Mouse (Mus musculus) MEL (cell line): ENCODE measurements around the gene Cdh22. TPM values are rescaled to one million over a fixed set of nuclear protein-coding genes. Genes with fewer than 3 reads are reported as not detected.

Source experiments
- DNase-seq: peaks from one replicate; pipeline ENCODE4 v3.0.0; 2011; ENCODE audit warnings: low read depth, low spot score
- H3K27ac ChIP-seq: 2 replicates; pipeline ENCODE4 v1.5.1; 2012; ENCODE audit warnings: low read depth, mild to moderate bottlenecking, control low read depth, low read length, moderate library complexity; ENCODE audit not compliant: control insufficient read depth
- H3K27me3 ChIP-seq, 2 experiments: fragments of 150-350 bp in 1 of 2; sonication (generic) in 1 of 2; 2 replicates each; pipeline ENCODE4 v1.6.1; 2012; ENCODE audit warnings: low read length in 2 of 2, mild to moderate bottlenecking in 2 of 2, improper control_type of control experiment in 1 of 2, moderate library complexity in 1 of 2; ENCODE audit not compliant: insufficient read depth in 2 of 2, control insufficient read depth in 1 of 2
- H3K36me3 ChIP-seq, 2 experiments: 2 replicates each; pipeline ENCODE4 v1.6.1; 2012 to 2014; ENCODE audit warnings: low read length in 2 of 2, improper control_type of control experiment in 1 of 2, inconsistent platforms in 1 of 2, mild to moderate bottlenecking in 1 of 2; ENCODE audit not compliant: insufficient read depth in 2 of 2, control insufficient read depth in 1 of 2
- H3K4me1 ChIP-seq, 2 experiments: fragments of 150-350 bp in 1 of 2; sonication (generic) in 1 of 2; 2 replicates each; pipeline ENCODE4 v1.6.1; 2012; ENCODE audit warnings: low read length in 2 of 2, improper control_type of control experiment in 1 of 2, mild to moderate bottlenecking in 1 of 2; ENCODE audit not compliant: insufficient read depth in 2 of 2, control insufficient read depth in 1 of 2
- H3K4me3 ChIP-seq, 2 experiments: fragments of 150-350 bp in 1 of 2; sonication (generic) in 1 of 2; 2 replicates each; pipeline ENCODE4 v1.5.1; 2012; ENCODE audit warnings: low read depth in 2 of 2, low read length in 2 of 2, mild to moderate bottlenecking in 2 of 2, moderate library complexity in 2 of 2, control low read depth in 1 of 2, improper control_type of control experiment in 1 of 2; ENCODE audit not compliant: control insufficient read depth in 1 of 2, insufficient read depth in 1 of 2
- H3K79me2 ChIP-seq: 2 replicates; pipeline ENCODE4 v1.6.1; 2012; ENCODE audit warnings: mild to moderate bottlenecking, low read length, moderate library complexity; ENCODE audit not compliant: control insufficient read depth, poor library complexity, insufficient read depth
- H3K9ac ChIP-seq: 2 replicates; pipeline ENCODE4 v1.6.1; 2012; ENCODE audit warnings: low read depth, mild to moderate bottlenecking, control low read depth, low read length, moderate library complexity; ENCODE audit not compliant: control insufficient read depth, poor library complexity, severe bottlenecking
- H3K9me3 ChIP-seq: fragments of 150-350 bp; sonication (generic); replicated peaks from 2 replicates; pipeline ENCODE4 v1.6.1; 2012; ENCODE audit warnings: mild to moderate bottlenecking, low read length, improper control_type of control experiment, moderate library complexity; ENCODE audit not compliant: insufficient read depth
- BHLHE40 ChIP-seq: IDR thresholded peaks from 2 replicates; pipeline ENCODE4 v1.6.1; 2012; ENCODE audit warnings: low read depth, mild to moderate bottlenecking, inconsistent platforms, low read length, improper control_type of control experiment, borderline replicate concordance
- CHD1 ChIP-seq: IDR thresholded peaks from 2 replicates; pipeline ENCODE4 v1.6.1; 2012; ENCODE audit warnings: low read depth, mild to moderate bottlenecking, inconsistent platforms, low read length, improper control_type of control experiment
- ELF1 ChIP-seq: IDR thresholded peaks from 2 replicates; pipeline ENCODE4 v1.6.1; 2014; ENCODE audit warnings: low read depth, mild to moderate bottlenecking, inconsistent platforms, low read length, improper control_type of control experiment, moderate library complexity
- EP300 ChIP-seq, 2 experiments: IDR thresholded peaks; 2 replicates each; pipeline ENCODE4 v1.6.1; 2011; ENCODE audit warnings: improper control_type of control experiment in 2 of 2, low read length in 2 of 2, low read depth in 1 of 2, mild to moderate bottlenecking in 1 of 2
- ETS1 ChIP-seq: IDR thresholded peaks from 2 replicates; pipeline ENCODE4 v1.6.1; 2012; ENCODE audit warnings: low read depth, mild to moderate bottlenecking, inconsistent platforms, low read length, improper control_type of control experiment, moderate library complexity
- GATA1 ChIP-seq: IDR thresholded peaks from 2 replicates; pipeline ENCODE4 v1.6.1; 2011; ENCODE audit warnings: low read depth, low read length, improper control_type of control experiment
- HCFC1 ChIP-seq: IDR thresholded peaks from 2 replicates; pipeline ENCODE4 v1.6.1; 2012; ENCODE audit warnings: low read depth, mild to moderate bottlenecking, inconsistent platforms, low read length, improper control_type of control experiment, moderate library complexity
- KAT2A ChIP-seq: conservative IDR thresholded peaks from 2 replicates; pipeline ENCODE4 v1.6.1; 2012; ENCODE audit warnings: low read depth, low read length, improper control_type of control experiment, inconsistent platforms
- MEF2A ChIP-seq: IDR thresholded peaks from 2 replicates; pipeline ENCODE4 v1.6.1; 2014; ENCODE audit warnings: low read depth, mild to moderate bottlenecking, inconsistent platforms, low read length, improper control_type of control experiment; ENCODE audit not compliant: poor library complexity, insufficient replicate concordance, severe bottlenecking; ENCODE audit errors: extremely low read depth
- MXI1 ChIP-seq: IDR thresholded peaks from 2 replicates; pipeline ENCODE4 v1.6.1; 2011; ENCODE audit warnings: mild to moderate bottlenecking, low read depth, low read length, improper control_type of control experiment
- MYB ChIP-seq: IDR thresholded peaks from 2 replicates; pipeline ENCODE4 v1.6.1; 2011; ENCODE audit warnings: mild to moderate bottlenecking, low read depth, low read length, improper control_type of control experiment
- NELFE ChIP-seq: IDR thresholded peaks from 2 replicates; pipeline ENCODE4 v1.6.1; 2011; ENCODE audit warnings: low read depth, low read length, improper control_type of control experiment
- NRF1 ChIP-seq: IDR thresholded peaks from 2 replicates; pipeline ENCODE4 v1.6.1; 2014; ENCODE audit warnings: low read depth, mild to moderate bottlenecking, inconsistent platforms, low read length, improper control_type of control experiment, moderate library complexity; ENCODE audit not compliant: poor library complexity, insufficient read depth, severe bottlenecking
- POLR2A ChIP-seq, 2 experiments: IDR thresholded peaks; 2 replicates each; pipeline ENCODE4 v1.6.1; 2011 to 2012; ENCODE audit warnings: low read length in 2 of 2, mild to moderate bottlenecking in 2 of 2, control low read depth in 1 of 2, improper control_type of control experiment in 1 of 2, low read depth in 1 of 2, moderate library complexity in 1 of 2; ENCODE audit not compliant: control insufficient read depth in 1 of 2, insufficient read depth in 1 of 2, poor library complexity in 1 of 2
- POLR2AphosphoS5 ChIP-seq: IDR thresholded peaks from 2 replicates; pipeline ENCODE4 v1.6.1; 2012; ENCODE audit warnings: low read depth, borderline replicate concordance, mild to moderate bottlenecking, inconsistent platforms, low read length, moderate library complexity, mixed read lengths
- UBTF ChIP-seq: IDR thresholded peaks from 2 replicates; pipeline ENCODE4 v1.6.1; 2012; ENCODE audit warnings: low read depth, mild to moderate bottlenecking, inconsistent platforms, low read length, improper control_type of control experiment, moderate library complexity, borderline replicate concordance; ENCODE audit not compliant: insufficient read depth
- USF2 ChIP-seq, 2 experiments: IDR thresholded peaks; 2 replicates each; pipeline ENCODE4 v1.6.1; 2011 to 2012; ENCODE audit warnings: improper control_type of control experiment in 2 of 2, low read length in 2 of 2, borderline replicate concordance in 1 of 2, inconsistent platforms in 1 of 2, low read depth in 1 of 2, mild to moderate bottlenecking in 1 of 2; ENCODE audit not compliant: insufficient read depth in 1 of 2
- ZNF384 ChIP-seq: IDR thresholded peaks from 2 replicates; pipeline ENCODE4 v1.6.1; 2012; ENCODE audit warnings: low read depth, mild to moderate bottlenecking, inconsistent platforms, low read length, improper control_type of control experiment
- polyA plus RNA-seq, 2 experiments: library from polyadenylated mRNA; stranded (reverse) in 1 of 2; unstranded in 1 of 2; fragments of >175 nt in 1 of 2; fragments of >200 nt in 1 of 2; gene quantifications; 2 replicates each; pipeline versions ENCODE4 v1.2.1 to v1.2.4; 2012; ENCODE audit warnings: low replicate concordance in 2 of 2, low read depth in 1 of 2; ENCODE audit not compliant: insufficient read length in 2 of 2, insufficient read depth in 1 of 2, missing spikeins in 1 of 2
- total RNA-seq: library from RNA; depleted of rRNA; stranded (reverse); fragments of 300-350 nt; gene quantifications from 2 replicates; pipeline ENCODE4 v1.2.3, GENCODE M21; 2012

Gene Cdh22
- total and polyA plus RNA-seq, 3 experiments = not detected

- H3K9ac ChIP-seq = no peak overlapping the region
- no peak overlapping the region for H3K27ac ChIP-seq
- H3K27me3 ChIP-seq = no peaks in the 10 kb centered on the region
- DNase-seq = no peak
- H3K4me3 ChIP-seq = no peak overlapping the region
- no peaks in the 10 kb centered on the region for H3K4me1 ChIP-seq
- H3K36me3 ChIP-seq = no peaks in the 10 kb centered on the region
- no peaks in the 10 kb centered on the region for H3K79me2 ChIP-seq
- no peaks in the 10 kb centered on the region for H3K9me3 ChIP-seq
- no peak for TF ChIP-seq MXI1
- no peak for TF ChIP-seq BHLHE40
- TF ChIP-seq NRF1 = no peak
These were observed 138.3 kb downstream of the Cdh22 start for GRCm38 (mm10) chr2:165096367-165096766.

GRCm38 (mm10) chr2:165092393-165092792 is 142.3 kb downstream of the Cdh22 start:
- DNase-seq = no peak
- TF ChIP-seq UBTF = no peak
- TF ChIP-seq USF2 (IDR thresholded peaks at IDR 0.05; ENCODE audit: borderline replicate concordance in 1 of 2, insufficient read depth in 1 of 2, low read depth in 1 of 2, low read length in 2 of 2) = no peak
- TF ChIP-seq MEF2A = no peak
- TF ChIP-seq HCFC1 = no peak
- TF ChIP-seq ZNF384 = no peak
- no peak for TF ChIP-seq BHLHE40
- TF ChIP-seq ELF1 = no peak
- no peak for TF ChIP-seq NELFE
- TF ChIP-seq POLR2AphosphoS5 = no peak
- TF ChIP-seq ETS1 = no peak
- TF ChIP-seq POLR2A (IDR thresholded peaks at IDR 0.05; ENCODE audit: control insufficient read depth in 1 of 2, insufficient read depth in 1 of 2, low read depth in 1 of 2, low read length in 2 of 2, poor library complexity in 1 of 2) = no peak
- no peak for TF ChIP-seq EP300 (IDR thresholded peaks at IDR 0.05; ENCODE audit: low read depth in 1 of 2, low read length in 2 of 2)
- no peaks in the 10 kb centered on the region for H3K36me3 ChIP-seq
- no peak overlapping the region for H3K9ac ChIP-seq
- H3K27ac ChIP-seq = no peak overlapping the region
- H3K79me2 ChIP-seq = no peaks in the 10 kb centered on the region
- no peaks in the 10 kb centered on the region for H3K27me3 ChIP-seq
- no peaks in the 10 kb centered on the region for H3K4me1 ChIP-seq
- H3K9me3 ChIP-seq = no peaks in the 10 kb centered on the region
- H3K4me3 ChIP-seq = no peak overlapping the region

- Histone ChIP-seq H3K27ac (no peak overlapping the region), H3K36me3 (no peaks in the 10 kb centered on the region), H3K9ac (no peak overlapping the region), H3K4me3 (no peak overlapping the region), H3K9me3 (no peaks in the 10 kb centered on the region), H3K4me1 (no peaks in the 10 kb centered on the region), H3K79me2 (no peaks in the 10 kb centered on the region), H3K27me3 (no peaks in the 10 kb centered on the region)
- DNase-seq = no peak
- TF ChIP-seq BHLHE40 = no peak
- TF ChIP-seq GATA1 = no peak
- TF ChIP-seq USF2 (IDR thresholded peaks at IDR 0.05; ENCODE audit: borderline replicate concordance in 1 of 2, insufficient read depth in 1 of 2, low read depth in 1 of 2, low read length in 2 of 2) = no peak
- TF ChIP-seq CHD1 = no peak
- no peak for TF ChIP-seq MEF2A
- TF ChIP-seq KAT2A = no peak
- no peak for TF ChIP-seq NELFE
- no peak for TF ChIP-seq MYB
These were observed 143.2 kb downstream of the Cdh22 start for GRCm38 (mm10) chr2:165091433-165091965.
